Mouse (Mus musculus): ENCODE results near the gene Ifna4.
"Not testable (repeated sequence)": the region's sequence is repeated elsewhere in the genome, so short reads cannot be mapped to it uniquely, and the experiment has no call there.

DNA sequence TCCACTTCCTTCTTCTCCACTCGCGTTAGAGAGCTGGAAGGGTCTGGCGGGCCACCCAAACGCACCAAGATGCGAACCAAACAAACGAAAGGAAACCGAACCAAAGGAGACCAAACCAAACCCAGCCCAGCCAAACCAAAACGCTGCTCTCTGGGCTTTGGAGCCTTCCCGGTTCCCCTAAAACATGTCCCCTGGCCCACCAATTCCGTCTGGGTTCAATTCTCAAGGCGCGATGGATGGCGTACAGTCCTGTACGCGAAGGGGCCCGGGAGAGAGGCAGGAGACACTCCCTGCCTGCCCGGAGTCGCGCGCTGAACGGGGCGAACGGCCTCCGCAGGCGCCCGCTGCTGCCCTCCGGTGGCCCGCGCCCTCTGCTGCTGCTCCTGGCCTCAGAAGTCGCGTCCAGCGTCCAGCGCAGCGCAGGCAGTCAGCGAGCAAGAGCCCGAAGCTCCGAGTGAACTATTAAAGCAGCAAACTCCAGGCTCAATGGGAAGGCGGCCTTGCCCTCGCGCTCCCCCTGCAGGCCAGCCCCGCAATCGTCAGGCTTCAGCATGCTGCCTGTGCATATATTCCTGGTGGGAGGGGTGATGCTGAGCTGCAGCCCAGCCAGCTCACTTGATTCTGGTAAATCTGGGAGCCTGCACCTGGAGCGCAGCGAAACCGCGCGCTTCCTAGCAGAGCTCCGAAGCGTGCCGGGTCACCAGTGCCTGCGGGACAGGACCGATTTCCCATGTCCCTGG, 47.6 kb upstream of the Ifna4 start, which contains the start of gene Gm13275:
- TF ChIP-seq POLR2A (IDR thresholded peaks at IDR 0.05; ENCODE audit: insufficient read depth, low read length); CTCF (IDR thresholded peaks at IDR 0.05; ENCODE audit: low read depth, low read length): not testable (repeated sequence)
